Mouse (Mus musculus) cerebellum, postnatal 14 days (tissue): ENCODE data around the gene Pafah1b1.
A peak's percentile ranks its signal among the peaks of the same experiment; 100 is the strongest.

Experiments used
- DNase-seq, 2 experiments: peaks; one replicate each; pipeline ENCODE4 v3.0.0; 2021; ENCODE audit warnings: mixed read lengths in 2 of 2

Pafah1b1 gene

GRCm38 (mm10) chr11:74724235-74724791, at the start of gene Pafah1b1:
Gene Pafah1b1, minus strand, starts transcription at chr11:74724670.
- peak; percentile 98 to 99 for DNase-seq

GRCm38 (mm10) chr11:74772386-74772785, 47.9 kb upstream of the Pafah1b1 start:
- DNase-seq: no peak

GRCm38 (mm10) chr11:74771650-74772049, 47.2 kb upstream of the Pafah1b1 start:
- no peak for DNase-seq

GRCm38 (mm10) chr11:74771234-74771633, 46.8 kb upstream of the Pafah1b1 start:
- peak in 1 of 2 experiments; percentile 35 for DNase-seq

GRCm38 (mm10) chr11:74770595-74771207, 46.2 kb upstream of the Pafah1b1 start, which contains the start of gene Mettl16:
Gene Mettl16, plus strand, starts transcription at chr11:74770830.
- DNase-seq: peak; percentile 95

GRCm38 (mm10) chr11:74770037-74770436, 45.6 kb upstream of the Pafah1b1 start:
- peak in 1 of 2 experiments; percentile 13 for DNase-seq

GRCm38 (mm10) chr11:74768045-74768444, 43.6 kb upstream of the Pafah1b1 start:
- DNase-seq: peak; percentile 36 to 62

- DNase-seq: no peak
Observed at GRCm38 (mm10) chr11:74767469-74767868, 43.0 kb upstream of the Pafah1b1 start.

- DNase-seq: no peak
Observed at GRCm38 (mm10) chr11:74763960-74764625, 39.6 kb upstream of the Pafah1b1 start.

- no peak for DNase-seq
Observed at GRCm38 (mm10) chr11:74761011-74761705, 36.7 kb upstream of the Pafah1b1 start.

GRCm38 (mm10) chr11:74756631-74757030, 32.2 kb upstream of the Pafah1b1 start:
- no peak for DNase-seq

- DNase-seq: no peak
Observed at GRCm38 (mm10) chr11:74751352-74752066, 27.0 kb upstream of the Pafah1b1 start.

- no peak for DNase-seq
Observed at GRCm38 (mm10) chr11:74750662-74751351, 26.3 kb upstream of the Pafah1b1 start.

GRCm38 (mm10) chr11:74749241-74749640, 24.8 kb upstream of the Pafah1b1 start:
- DNase-seq: no peak

- DNase-seq: no peak
Observed at GRCm38 (mm10) chr11:74748022-74748421, 23.6 kb upstream of the Pafah1b1 start.

GRCm38 (mm10) chr11:74737861-74738260, 13.4 kb upstream of the Pafah1b1 start:
- no peak for DNase-seq

GRCm38 (mm10) chr11:74734917-74735316, 10.4 kb upstream of the Pafah1b1 start:
- DNase-seq: peak in 1 of 2 experiments; percentile 6

GRCm38 (mm10) chr11:74725181-74725580, 711 bp upstream of the Pafah1b1 start:
- peak; percentile 38 to 52 for DNase-seq

- DNase-seq: peak; percentile 90 to 91
Observed at GRCm38 (mm10) chr11:74723357-74724234, 874 bp downstream of the Pafah1b1 start.

GRCm38 (mm10) chr11:74721971-74722370, 2.5 kb downstream of the Pafah1b1 start:
- DNase-seq: no peak

- DNase-seq: no peak
Observed at GRCm38 (mm10) chr11:74721141-74721540, 3.3 kb downstream of the Pafah1b1 start.
